Mouse (Mus musculus) liver, postnatal 0 days (tissue): ENCODE measurements around the gene Olfr700. TPM values are rescaled to one million over a fixed set of nuclear protein-coding genes. Genes with fewer than 3 reads are reported as not detected.
A peak's percentile ranks its signal among the peaks of the same experiment; 100 is the strongest.

Experiments
- ATAC-seq: fragments of 200-750 bp; cut with Nextera tagmentation; 2 replicates; pipeline ENCODE4 v1.8.0; 2017; ENCODE audit warnings: mild to moderate bottlenecking, moderate library complexity
- DNase-seq: peaks from one replicate; pipeline ENCODE4 v3.0.0-alpha.2; 2016
- H3K27ac ChIP-seq: fragments of 300-500 bp; sonication (generic); 2 replicates; pipeline ENCODE4 v1.5.1; 2014; ENCODE audit warnings: antibody characterized with exemption, moderate library complexity, mild to moderate bottlenecking, low read depth
- H3K27me3 ChIP-seq: fragments of 300-500 bp; sonication (generic); 2 replicates; pipeline ENCODE4 v1.6.1; 2014; ENCODE audit warnings: low read length, control low read depth, mixed read lengths; ENCODE audit not compliant: insufficient read depth
- H3K36me3 ChIP-seq: fragments of 300-500 bp; sonication (generic); replicated peaks from 2 replicates; pipeline ENCODE4 v1.6.1; 2014; ENCODE audit warnings: mild to moderate bottlenecking, control low read depth, low read length, moderate library complexity, mixed read lengths; ENCODE audit not compliant: insufficient read depth
- H3K4me1 ChIP-seq: fragments of 300-500 bp; sonication (generic); 2 replicates; pipeline ENCODE4 v1.6.1; 2014; ENCODE audit warnings: antibody characterized with exemption, mild to moderate bottlenecking, control low read depth; ENCODE audit not compliant: insufficient read depth
- H3K4me2 ChIP-seq: fragments of 300-500 bp; sonication (generic); 2 replicates; pipeline ENCODE4 v1.6.1; 2014; ENCODE audit warnings: low read depth, mild to moderate bottlenecking, low read length, moderate library complexity, mixed read lengths
- H3K4me3 ChIP-seq: fragments of 300-500 bp; sonication (generic); 2 replicates; pipeline ENCODE4 v1.5.1; 2014; ENCODE audit warnings: low read depth, low read length
- H3K9ac ChIP-seq: fragments of 300-500 bp; sonication (generic); replicated peaks from 2 replicates; pipeline ENCODE4 v1.6.1; 2014; ENCODE audit warnings: mild to moderate bottlenecking, moderate library complexity
- H3K9me3 ChIP-seq: fragments of 300-500 bp; sonication (generic); 2 replicates; pipeline ENCODE4 v1.6.1; 2016; ENCODE audit warnings: mild to moderate bottlenecking, control low read depth, low read length, mixed read lengths
- CTCF ChIP-seq: sonication (generic); IDR thresholded peaks from 2 replicates; pipeline ENCODE4 v1.5.1; 2016; ENCODE audit warnings: antibody characterized with exemption, low read depth
- EP300 ChIP-seq: IDR thresholded peaks from 2 replicates; pipeline ENCODE4 v1.6.1; 2016; ENCODE audit warnings: antibody characterized with exemption, low read depth, mild to moderate bottlenecking
- WGBS: fragments of 180-500 bp; shearing (Covaris S2); extraction: QIAGEN DNeasy Blood & Tissue Kit; methylation state at CpG from one replicate; pipeline ENCODE4 v1.1.7; 2014; ENCODE audit not compliant: insufficient replicate concordance; 5-methylcytosine and 5-hydroxymethylcytosine counted together
- polyA plus RNA-seq: library from polyadenylated mRNA; unstranded; fragments of >200 nt; fragmentation: Nextera tagmentation; extraction: Ambion mirVana; gene quantifications from 2 replicates; pipeline ENCODE4 v1.2.1, GENCODE M21; 2015

Gene Olfr700
- not detected in 2 replicates for polyA plus RNA-seq

DNA sequence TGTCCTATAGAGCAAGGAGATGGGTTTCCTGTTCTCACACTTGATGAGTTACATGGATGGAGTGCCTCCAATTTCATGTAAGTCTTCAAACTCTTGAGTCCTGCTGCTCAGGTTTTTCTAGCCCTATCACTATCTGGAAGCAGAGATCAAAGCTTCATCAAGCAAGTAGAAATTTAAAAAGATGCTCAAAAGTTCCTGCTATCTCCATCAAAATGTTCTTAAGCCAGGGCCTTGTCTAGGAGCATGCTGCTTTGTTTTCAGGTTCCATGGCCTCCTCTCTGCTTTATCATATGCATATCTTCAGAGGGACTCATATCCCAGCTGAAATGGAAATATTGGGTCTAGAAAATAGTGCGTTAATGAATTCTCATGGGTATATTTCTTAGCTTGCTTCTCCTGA lies at the start of gene Olfr700:
Olfr700 (minus strand) TSS at position 101 of the 400 bp plus-strand sequence.
- Histone ChIP-seq H3K4me1 (no peaks in the 10 kb centered on the region), H3K36me3 (no peaks in the 10 kb centered on the region), H3K9me3 (no peaks in the 10 kb centered on the region), H3K27ac (no peak within 1 kb of the TSS), H3K4me2 (no peak within 1 kb of the TSS), H3K4me3 (no peak within 1 kb of the TSS), H3K9ac (no peak within 1 kb of the TSS), H3K27me3 (no peaks in the 10 kb centered on the region)
- DNase-seq (no peak), ATAC-seq (no peak)
- no peak for TF ChIP-seq EP300
- no peak for TF ChIP-seq CTCF
- WGBS = 85% methylated on average over 1 of the region's 1 CpGs

- H3K9me3 ChIP-seq = no peaks in the 10 kb centered on the region
- no peak for TF ChIP-seq EP300
- no peak for TF ChIP-seq CTCF
- H3K4me2 ChIP-seq = no peak within 1 kb of the TSS
- WGBS = 58% methylated on average over 2 of the region's 2 CpGs
- H3K36me3 ChIP-seq = no peaks in the 10 kb centered on the region
- no peaks in the 10 kb centered on the region for H3K27me3 ChIP-seq
- DNase-seq = no peak
- H3K9ac ChIP-seq = no peak within 1 kb of the TSS
- no peak for ATAC-seq
- H3K4me3 ChIP-seq = no peak within 1 kb of the TSS
- H3K4me1 ChIP-seq = no peaks in the 10 kb centered on the region
- H3K27ac ChIP-seq = no peak within 1 kb of the TSS
These were observed 34.4 kb upstream of the Olfr700 start, which contains the start of gene Olfr703 for GRCm38 (mm10) chr7:106843060-106843459. Gene Olfr703, plus strand, starts transcription at chr7:106843360.

GRCm38 (mm10) chr7:106833793-106834192 lies 25.2 kb upstream of the Olfr700 start, which contains the start of gene Olfr702:
Gene Olfr702, minus strand, starts transcription at chr7:106833893.
- DNase-seq (no peak), ATAC-seq (no peak)
- no peak for TF ChIP-seq EP300
- TF ChIP-seq CTCF = no peak
- Histone ChIP-seq H3K4me2 (no peak within 1 kb of the TSS), H3K27ac (no peak within 1 kb of the TSS), H3K4me3 (no peak within 1 kb of the TSS), H3K9me3 (no peaks in the 10 kb centered on the region), H3K4me1 (no peaks in the 10 kb centered on the region), H3K36me3 (no peaks in the 10 kb centered on the region), H3K27me3 (no peaks in the 10 kb centered on the region), H3K9ac (no peak within 1 kb of the TSS)

DNA sequence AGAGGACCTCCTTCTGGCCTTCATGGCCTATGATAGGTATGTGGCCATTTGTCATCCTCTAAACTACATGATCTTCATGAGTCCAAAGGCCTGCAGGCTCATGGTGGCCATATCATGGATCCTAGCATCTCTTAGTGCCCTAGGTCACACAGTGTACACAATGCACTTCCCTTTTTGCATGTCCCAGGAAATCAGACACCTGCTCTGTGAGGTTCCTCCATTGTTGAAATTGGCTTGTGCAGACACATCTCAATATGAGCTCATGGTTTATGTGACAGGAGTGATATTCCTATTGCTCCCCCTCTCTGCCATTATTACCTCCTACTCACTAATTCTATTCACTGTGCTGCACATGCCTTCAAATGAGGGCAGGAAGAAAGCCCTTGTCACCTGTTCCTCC lies 9.8 kb upstream of the Olfr700 start:
- TF ChIP-seq EP300 (no peak), CTCF (no peak)
- H3K36me3 ChIP-seq = no peaks in the 10 kb centered on the region
- H3K9me3 ChIP-seq = no peaks in the 10 kb centered on the region
- no peak for ATAC-seq
- DNase-seq = no peak
- H3K4me2 ChIP-seq = no peak overlapping the region
- no peak overlapping the region for H3K4me3 ChIP-seq
- no peaks in the 10 kb centered on the region for H3K27me3 ChIP-seq
- H3K9ac ChIP-seq = no peak overlapping the region
- H3K4me1 ChIP-seq = no peaks in the 10 kb centered on the region
- no peak overlapping the region for H3K27ac ChIP-seq

DNA sequence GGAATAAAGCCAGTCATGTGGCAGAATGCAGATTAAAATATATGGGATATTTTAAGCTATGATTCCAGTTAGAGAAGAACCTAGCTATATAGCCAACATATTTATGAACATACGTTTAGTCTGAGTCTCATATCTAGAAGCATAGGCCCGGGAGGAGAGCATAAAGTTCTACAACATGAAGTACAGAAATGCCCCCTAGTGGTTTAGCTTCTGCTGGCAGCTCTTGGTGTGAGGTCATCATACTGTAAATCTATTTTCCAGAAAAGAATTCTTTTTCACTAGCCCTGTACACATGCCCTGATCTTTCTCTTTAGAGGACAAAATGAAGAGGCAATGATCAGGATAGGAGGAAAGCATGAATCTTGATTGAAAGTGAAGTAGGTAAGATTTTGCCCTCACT lies 7.1 kb upstream of the Olfr700 start:
- H3K9me3 ChIP-seq = no peaks in the 10 kb centered on the region
- WGBS = 16% methylated on average over 2 of the region's 2 CpGs
- no peaks in the 10 kb centered on the region for H3K36me3 ChIP-seq
- peak; percentile 19 for DNase-seq
- TF ChIP-seq EP300 = no peak
- TF ChIP-seq CTCF = peak; percentile 62
- H3K4me1 ChIP-seq = no peaks in the 10 kb centered on the region
- H3K27me3 ChIP-seq = no peaks in the 10 kb centered on the region
- no peak overlapping the region for H3K9ac ChIP-seq
- no peak for ATAC-seq
- no peak overlapping the region for H3K4me3 ChIP-seq
- H3K4me2 ChIP-seq = no peak overlapping the region
- H3K27ac ChIP-seq = no peak overlapping the region

DNA sequence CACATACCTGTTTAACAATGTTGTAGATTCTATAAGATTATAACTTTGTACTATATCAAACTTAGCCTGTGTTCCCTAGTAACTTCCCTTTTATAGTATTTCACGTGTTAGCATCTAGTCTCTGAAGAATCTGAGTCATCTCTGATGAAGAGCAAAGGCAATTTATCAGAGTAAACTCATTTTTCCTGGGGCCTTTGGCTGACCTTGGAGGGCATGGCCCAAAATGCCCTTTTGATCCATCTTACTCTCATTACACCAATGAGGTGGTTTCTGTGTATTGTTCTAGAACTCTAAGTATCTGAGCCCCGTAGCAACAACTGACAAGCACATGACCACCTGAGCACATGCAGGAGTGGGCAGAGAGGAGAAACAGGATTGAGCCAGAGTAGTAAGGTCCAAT lies 5.2 kb upstream of the Olfr700 start, which contains the start of gene Olfr701:
Olfr701 (plus strand) TSS at position 301 of the 400 bp plus-strand sequence.
- Histone ChIP-seq H3K9me3 (no peaks in the 10 kb centered on the region), H3K4me3 (no peak within 1 kb of the TSS), H3K36me3 (no peaks in the 10 kb centered on the region), H3K4me1 (no peaks in the 10 kb centered on the region), H3K9ac (no peak within 1 kb of the TSS), H3K4me2 (no peak within 1 kb of the TSS), H3K27ac (no peak within 1 kb of the TSS), H3K27me3 (no peaks in the 10 kb centered on the region)
- 54% methylated on average over 2 of the region's 2 CpGs for WGBS
- TF ChIP-seq EP300 (no peak), CTCF (no peak)
- DNase-seq (no peak), ATAC-seq (no peak)

DNA sequence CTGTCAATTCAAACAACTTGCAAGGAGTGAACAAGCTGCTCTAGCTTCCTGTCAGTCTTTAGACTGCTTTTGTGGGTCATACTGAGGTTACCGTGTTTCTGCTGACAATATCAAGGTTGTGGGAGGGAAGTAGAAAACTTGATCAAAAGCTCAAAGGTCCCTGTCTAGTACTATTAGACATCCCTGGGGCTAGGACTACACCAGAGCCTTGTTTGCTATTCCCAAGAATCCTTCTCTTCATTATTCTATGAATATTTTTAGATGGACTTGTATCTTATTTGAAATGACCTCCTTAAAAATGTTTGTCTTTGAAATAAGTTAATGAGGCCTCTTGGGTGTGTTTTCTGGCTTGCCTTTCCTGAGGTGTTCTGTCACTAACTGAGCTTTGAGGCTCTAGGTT lies 15.5 kb downstream of the Olfr700 start, which contains the start of gene Olfr699:
Olfr699 (minus strand) TSS at position 101 of the 400 bp plus-strand sequence.
- no peak for ATAC-seq
- Histone ChIP-seq H3K4me1 (no peaks in the 10 kb centered on the region), H3K4me3 (no peak within 1 kb of the TSS), H3K36me3 (no peaks in the 10 kb centered on the region), H3K9ac (no peak within 1 kb of the TSS), H3K4me2 (no peak within 1 kb of the TSS), H3K27me3 (no peaks in the 10 kb centered on the region), H3K27ac (no peak within 1 kb of the TSS), H3K9me3 (no peaks in the 10 kb centered on the region; the same call in 1 of the 2 replicates)
- 43% methylated on average over 1 of the region's 1 CpGs for WGBS
- TF ChIP-seq EP300 (no peak), CTCF (no peak)
- no peak for DNase-seq
